Mouse (Mus musculus) mouse trophoblast stem cell (cell line): Measurements from ENCODE around the gene Rbfox2.

ENCODE experiments used
- in situ Hi-C, 2 experiments: fragments of 300-500 bp; cut with MseI, MboI; formaldehyde crosslinking; loops; 2 replicates in 1 of 2; 3 replicates in 1 of 2; pipeline ENCODE4 v1.15.1; 2025

Gene Rbfox2

GRCm38 (mm10) chr15:77031271-77031670 lies 275.5 kb downstream of the Rbfox2 start:
- in situ Hi-C loops: no loop called here

DNA sequence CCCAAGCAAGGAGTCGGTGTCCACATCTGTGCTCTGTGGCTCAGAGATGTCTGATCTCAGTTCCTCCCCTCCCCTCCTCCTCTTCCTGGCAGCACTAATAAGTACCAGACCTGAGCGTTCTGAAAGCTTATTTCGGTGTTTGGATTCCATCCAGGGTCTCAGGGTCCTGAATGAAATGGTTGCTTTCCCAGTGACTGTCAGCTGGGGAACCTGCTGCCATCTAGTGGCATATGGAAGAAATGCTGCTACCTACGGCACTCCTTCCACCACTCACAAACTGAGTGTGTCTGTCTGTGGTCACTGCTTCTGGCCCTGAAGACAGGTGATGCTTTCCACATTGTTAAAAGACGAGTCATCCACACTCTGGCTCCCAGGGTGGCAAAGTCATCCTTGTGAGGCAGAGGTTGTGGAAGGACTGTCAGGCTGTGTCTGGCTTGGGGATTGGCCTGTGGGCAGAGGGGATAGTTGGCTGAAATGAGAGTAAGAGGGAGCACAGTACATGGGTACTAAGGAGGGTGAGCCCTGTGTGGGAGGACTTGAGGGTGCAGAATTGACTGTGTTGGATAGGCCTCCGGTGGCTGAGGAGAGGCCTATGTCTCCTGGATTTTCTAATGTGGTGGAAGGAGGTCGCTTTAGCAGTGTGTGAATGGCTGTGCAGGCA lies 277.3 kb downstream of the Rbfox2 start:
- in situ Hi-C loops: no loop called here
